Mouse (Mus musculus): ENCODE measurements around the gene Zbed6. TPM values are rescaled to one million over a fixed set of nuclear protein-coding genes. Genes with fewer than 3 reads are reported as not detected.

Gene Zbed6
- total RNA-seq, 1 experiment from 2014 or later = 22.3 TPM

DNA sequence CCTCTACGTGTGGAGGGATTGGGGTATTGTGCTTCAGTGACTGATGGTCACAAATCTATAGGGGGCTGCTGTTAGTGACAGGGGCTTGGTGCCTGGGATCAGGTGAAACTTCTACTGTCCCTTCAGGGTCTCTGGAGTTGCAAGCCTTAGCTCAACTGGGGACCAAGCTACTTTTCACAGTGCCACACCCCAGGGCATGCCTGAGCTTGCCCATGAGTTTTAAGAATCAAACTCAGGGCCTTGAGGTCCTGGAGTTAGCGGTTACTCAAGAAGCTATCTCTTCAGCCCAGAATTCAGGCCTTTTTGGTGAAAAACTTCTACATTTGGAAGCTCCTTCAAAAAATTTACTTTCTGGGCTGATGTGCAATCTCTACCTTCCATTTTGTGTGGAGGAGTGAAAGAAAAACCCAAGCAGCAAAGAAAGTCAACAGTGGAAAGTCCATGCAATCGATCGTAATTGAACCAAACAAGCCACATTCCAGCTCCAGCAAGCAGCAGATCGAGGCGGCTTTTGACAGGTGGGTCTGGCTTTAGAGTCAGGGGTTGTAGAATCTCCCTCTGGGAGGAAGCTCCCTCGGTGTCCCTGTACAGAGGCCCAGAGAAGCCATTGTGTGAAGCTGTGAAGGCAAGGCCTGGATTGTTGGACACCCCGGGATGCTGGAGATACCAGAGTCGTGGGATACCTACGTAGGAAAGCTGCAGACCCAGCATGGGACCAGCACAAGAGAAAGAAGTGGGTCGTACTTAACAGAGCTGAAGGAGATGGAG lies 3.7 kb upstream of the Zbed6 start:
- no peak for ATAC-seq (replicated peaks; ENCODE audit: low read depth, poor library complexity, severe bottlenecking)

DNA sequence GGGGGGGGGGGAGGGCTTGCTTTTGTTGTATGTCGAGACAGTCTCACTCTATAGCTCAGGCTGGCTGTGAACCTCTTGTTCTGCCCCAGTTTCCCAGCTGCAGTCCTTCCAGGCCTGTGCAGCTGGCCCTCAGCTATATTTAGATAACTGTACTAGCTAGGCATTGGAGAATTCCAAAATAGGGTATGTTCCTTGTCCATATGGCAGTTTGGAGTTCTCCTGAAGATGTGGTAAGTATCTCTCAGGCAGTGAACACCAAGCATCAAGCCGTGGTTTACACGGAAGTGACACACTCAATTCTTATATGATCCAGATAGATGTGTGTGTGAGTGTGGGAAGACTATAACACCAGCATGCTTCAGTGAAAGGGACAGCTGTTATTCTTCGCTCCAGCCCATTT lies 2.7 kb upstream of the Zbed6 start:
- no peak for ATAC-seq (replicated peaks; ENCODE audit: low read depth, poor library complexity, severe bottlenecking)

DNA sequence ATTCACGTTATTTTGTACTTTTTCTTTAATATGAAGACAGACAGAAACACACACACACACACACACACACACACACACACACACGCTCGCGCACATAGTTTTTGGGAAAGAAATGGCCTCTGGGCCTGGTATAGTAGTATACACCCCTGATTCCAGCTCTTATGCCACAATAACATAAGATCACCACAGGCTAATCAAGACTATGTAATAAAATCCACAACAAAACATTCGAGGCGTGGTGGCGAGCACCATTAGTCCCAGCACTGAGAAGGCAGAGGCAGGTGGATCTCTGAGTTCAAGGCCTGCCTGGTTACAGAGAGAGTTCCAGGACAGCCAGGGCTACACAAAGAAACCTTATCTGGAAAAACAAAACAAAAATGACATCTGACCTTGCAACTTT lies 2.3 kb upstream of the Zbed6 start:
- no peak for ATAC-seq (replicated peaks; ENCODE audit: low read depth, poor library complexity, severe bottlenecking)

DNA sequence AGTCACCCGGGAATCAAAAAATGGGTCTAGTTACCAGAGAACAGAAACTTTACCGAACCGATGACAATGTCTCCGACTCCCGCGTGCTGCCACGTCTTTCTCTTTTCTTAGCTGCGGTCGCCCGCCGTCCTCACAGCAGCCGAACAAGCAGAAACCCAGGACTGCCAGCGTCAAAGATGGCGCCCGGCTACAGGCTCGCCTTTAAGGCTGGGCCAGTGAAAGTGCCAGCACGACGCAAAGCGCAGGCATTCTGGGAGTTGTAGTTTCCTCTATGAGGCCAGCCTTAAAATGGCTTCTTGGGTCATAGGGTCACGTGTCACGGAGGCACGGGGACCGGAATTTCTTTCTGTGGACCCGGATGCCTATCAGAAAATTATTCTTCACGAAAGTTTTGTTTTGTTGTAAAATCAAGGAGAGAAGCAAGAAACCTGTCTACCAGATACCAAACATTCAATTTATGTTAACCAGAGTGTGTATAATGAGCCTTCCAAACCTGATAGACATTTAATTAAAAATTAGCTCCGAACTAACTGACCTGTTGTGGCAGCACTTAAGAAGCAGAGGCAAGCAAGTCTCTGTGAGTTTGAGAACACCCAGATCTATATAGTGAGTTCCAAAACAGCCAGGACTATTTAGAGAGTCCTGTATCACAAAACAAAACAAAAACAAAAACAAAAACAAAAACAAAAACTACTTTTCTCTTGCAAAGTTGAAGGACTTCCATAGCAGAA lies 683 bp upstream of the Zbed6 start, which contains the start of gene Gm38394:
Gene Gm38394 (minus strand): TSS at position 116 of the 731 bp plus-strand sequence.
- ATAC-seq (replicated peaks; ENCODE audit: low read depth, poor library complexity, severe bottlenecking) = peak; percentile 99

DNA sequence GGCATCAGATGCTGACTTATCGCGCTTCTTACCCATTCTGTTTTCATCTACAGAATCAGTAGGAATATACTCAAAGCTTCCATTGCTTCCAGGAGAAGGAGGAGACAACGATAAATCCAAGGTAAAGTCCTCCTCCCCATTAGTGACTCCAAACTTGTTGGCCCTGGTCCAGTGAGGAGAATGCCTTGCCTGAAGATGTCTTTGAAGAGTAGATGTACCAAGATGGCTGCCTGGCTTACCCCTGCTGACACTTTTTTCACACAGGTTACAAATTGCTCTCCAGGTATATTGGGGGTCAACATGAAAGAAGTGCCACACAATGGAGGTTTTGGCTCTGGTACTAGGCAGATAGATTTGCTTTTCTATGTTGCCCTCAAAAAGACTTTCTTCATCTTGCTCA lies 1.8 kb downstream of the Zbed6 start:
- ATAC-seq (replicated peaks; ENCODE audit: low read depth, poor library complexity, severe bottlenecking) = no peak

DNA sequence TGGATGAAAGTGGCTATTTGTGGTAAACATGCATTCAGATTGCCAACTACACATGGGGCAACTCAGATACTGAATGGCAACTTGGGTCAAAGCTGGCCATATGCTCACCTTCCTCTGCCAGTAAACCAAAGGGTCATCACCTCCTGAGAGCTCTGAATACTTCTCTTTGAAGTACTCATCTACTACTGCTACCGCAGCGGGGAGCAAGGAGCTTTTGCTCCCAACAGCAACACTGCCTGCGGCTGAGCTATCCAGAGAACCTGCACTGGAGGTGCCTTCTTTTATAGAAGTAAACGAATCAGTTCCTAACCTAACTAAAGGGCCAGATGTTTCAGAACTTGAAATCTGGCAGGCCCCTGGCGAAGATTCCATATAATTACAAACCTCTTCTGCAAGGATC lies 3.9 kb downstream of the Zbed6 start:
- no peak for ATAC-seq (replicated peaks; ENCODE audit: low read depth, poor library complexity, severe bottlenecking)

DNA sequence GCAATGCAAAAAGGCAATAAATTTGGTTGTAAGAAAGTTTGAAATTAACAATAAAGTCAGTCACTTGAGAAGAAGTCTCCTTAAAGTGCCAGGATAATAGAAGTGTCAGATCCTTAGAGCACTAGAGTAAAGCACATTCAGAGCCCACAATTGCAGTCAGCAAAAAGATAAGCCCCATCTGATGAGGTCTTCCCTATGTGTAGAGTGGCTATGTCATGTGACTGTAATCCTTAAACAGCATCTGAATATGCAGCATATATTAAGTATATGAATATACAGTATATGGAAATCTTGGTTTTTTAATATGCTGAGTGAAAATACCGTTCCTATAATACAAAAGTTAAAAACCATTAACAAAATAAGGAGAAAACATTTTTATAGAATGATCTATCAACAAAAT lies 7.7 kb downstream of the Zbed6 start:
- ATAC-seq (replicated peaks; ENCODE audit: low read depth, poor library complexity, severe bottlenecking) = no peak

DNA sequence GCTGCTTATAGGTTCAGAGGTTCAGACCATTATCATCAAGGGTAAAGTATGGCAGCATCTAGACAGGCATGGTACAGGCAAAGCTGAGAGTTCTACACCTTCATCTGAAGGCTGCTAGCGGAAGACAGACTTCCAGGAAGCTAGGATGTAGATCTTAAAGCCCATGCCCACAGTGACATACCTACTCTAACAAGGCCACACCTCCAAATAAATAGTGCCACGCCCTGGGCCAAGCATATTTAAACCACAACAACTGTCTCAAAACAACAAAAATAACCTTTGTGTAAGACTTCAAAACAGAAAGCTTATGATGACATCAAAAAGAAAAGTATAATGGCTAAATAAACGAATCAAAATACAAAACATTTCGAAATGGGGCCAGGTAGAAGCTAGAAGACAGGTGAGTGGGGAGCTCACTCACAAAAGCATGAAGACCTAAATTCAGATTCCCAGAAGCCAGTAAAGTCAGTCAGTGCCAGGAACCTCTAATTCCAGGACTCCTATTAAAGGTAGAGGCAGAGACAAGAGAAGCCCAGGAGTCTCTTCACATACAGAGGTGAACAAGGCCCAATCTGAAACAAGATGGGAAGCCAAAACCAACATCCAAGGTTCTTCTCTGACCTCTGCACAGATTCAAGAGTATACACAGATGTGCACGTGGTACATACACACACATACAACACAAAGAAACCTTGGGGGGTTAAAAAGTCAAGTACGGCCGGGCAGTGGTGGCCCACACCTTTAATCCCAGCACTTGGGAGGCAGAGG lies 10.2 kb downstream of the Zbed6 start:
- ATAC-seq (replicated peaks; ENCODE audit: low read depth, poor library complexity, severe bottlenecking) = no peak

DNA sequence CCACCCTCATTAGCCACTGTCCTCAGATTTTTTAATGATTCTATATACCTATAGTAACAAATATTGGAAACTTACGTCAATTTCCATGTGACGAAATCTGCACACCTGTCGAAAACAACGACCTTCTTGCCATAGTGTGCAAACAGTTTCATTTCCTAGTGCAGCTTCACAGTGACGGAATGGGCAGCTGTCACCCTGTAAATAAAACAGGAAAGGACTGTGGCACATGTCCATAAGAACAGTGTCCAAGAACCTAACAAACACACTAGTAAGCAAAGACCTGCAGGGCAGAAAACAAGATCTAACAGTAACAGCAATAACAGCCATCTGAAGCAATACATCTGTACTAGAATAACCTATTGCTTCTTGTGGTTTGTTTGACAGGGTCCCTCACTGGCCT lies 15.0 kb downstream of the Zbed6 start:
- ATAC-seq (replicated peaks; ENCODE audit: low read depth, poor library complexity, severe bottlenecking) = no peak

DNA sequence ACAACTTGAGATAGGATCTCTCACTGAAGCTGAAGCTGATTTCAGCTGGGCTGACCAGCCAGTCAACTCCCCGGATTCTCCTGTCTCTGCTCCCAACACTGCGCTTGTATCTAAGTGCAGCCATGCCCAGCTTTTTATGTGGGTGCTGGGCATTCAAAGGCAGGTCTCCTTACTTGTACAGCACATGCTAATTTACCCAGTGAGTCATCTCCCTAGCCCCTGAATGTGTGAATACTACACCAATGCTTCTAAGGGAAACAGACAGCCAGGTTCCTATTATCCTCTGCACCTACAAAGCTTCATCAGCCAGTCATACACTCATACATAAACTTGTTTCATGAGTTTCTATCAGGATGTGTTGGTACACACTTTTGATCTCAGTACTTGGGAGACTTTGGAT lies 19.5 kb downstream of the Zbed6 start:
- no peak for ATAC-seq (replicated peaks; ENCODE audit: low read depth, poor library complexity, severe bottlenecking)

DNA sequence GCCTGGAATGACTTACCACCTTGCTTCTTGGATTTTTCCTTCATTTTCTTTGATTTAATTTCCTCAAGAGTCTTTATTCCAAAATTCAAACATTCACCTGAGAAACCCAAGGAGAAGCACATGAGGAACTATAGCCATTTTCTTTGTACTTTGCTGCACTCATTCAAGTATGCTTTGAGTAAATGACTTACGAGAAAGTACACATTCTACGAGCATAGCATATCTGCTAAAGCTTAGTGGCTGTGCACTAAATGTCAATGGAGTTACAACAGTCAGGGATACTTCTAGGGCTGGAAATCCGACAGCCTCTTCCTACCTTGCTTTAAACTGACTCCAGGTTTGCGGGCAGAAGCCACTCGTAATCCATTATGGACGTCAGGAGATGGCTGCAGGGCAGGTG lies 22.2 kb downstream of the Zbed6 start:
- no peak for ATAC-seq (replicated peaks; ENCODE audit: low read depth, poor library complexity, severe bottlenecking)

DNA sequence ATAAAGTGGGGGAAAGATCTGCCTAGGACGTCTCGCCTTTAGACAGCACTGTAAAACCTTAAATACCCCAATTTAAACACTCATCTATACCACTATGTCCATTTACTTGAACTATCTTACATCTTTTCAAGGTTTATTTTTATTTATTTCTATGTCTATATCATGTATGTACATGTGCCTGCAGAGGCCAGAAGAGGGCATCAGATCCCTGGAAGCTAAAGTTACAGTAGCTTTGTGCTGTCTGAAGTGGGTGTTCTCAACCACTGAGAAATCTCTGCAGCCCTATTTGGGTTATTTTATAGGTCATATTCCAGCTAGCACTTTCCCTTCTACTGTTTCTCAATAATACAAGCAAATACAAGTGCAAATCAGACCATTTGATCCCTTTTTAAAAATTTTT lies 28.5 kb downstream of the Zbed6 start:
- ATAC-seq (replicated peaks; ENCODE audit: low read depth, poor library complexity, severe bottlenecking) = no peak

DNA sequence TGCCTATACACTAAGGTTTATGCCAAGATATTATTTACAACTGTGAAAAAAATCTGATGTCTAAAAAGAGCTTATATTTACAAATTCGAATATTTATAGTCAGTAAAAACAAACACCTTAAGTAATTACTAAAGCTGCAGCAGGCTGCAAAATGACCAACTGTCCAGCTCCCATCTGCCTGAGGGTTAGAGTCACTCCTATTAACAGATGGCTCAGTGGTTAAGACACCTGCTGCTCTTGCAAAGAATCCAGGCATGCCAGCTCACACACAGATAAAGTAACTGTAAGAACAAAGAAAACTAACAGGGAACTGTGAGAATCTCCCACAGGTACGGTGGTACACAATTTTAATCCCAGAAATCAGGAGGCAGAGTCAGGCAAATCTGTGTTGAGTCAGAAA lies 35.6 kb downstream of the Zbed6 start:
- no peak for ATAC-seq (replicated peaks; ENCODE audit: low read depth, poor library complexity, severe bottlenecking)

DNA sequence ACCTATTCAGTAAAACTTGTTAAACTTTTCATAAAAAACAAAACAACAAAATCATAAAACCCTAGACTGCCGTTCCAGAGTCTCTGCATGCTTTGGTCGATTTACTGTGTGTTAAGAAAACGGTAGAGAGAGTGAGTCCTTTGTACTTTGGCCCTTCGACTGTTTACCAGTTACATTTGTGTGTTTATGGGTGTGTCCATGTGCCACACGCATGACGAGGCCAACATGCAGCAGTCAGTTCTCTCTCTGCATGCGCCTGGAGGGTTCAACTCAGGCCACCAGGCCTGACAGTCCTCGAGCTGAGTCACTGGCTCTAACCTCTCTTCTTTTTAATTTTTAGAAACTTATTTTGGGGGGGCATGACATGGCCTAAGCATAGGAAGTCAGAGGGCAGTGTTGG lies 42.4 kb downstream of the Zbed6 start:
- ATAC-seq (replicated peaks; ENCODE audit: low read depth, poor library complexity, severe bottlenecking) = no peak

DNA sequence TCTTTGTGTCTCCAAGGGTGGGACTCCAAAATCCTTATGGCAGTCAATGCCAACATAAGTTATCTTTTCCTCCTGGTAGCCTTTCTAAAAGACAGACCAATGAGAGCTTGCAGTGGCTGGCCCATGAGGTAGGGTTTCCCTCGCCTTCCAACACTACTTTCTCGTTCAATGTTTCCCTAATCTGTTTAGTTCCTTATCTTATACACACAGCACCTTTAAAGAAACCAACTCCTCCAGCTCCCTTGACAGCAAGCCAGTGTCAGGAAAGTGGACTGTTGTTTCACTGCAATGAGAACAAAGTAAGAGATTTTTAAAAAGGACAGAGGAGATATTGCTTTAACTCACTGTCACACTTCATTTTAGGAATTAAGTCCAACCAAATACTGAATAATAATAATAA lies 42.8 kb downstream of the Zbed6 start:
- ATAC-seq (replicated peaks; ENCODE audit: low read depth, poor library complexity, severe bottlenecking) = no peak

DNA sequence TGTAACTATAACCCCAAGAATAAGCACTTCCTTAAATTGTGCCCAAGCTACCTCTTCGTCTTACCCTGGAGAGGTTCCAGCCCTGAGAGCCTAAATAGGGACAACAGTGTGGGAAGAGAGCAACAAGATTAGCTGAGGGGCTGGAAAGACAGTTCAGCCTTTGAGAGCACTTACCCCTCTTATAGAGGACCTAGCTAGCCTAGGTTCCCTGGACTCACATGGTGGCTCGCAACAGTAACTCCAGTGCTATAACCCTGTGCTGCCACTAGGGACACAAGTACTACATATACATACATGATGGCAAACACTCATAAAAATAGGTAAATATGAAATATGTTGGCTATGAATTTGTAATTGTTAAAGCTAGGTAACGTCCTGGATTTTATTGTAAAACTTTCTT lies 46.9 kb downstream of the Zbed6 start:
- ATAC-seq (replicated peaks; ENCODE audit: low read depth, poor library complexity, severe bottlenecking) = no peak; the same call in 1 of the 2 replicates

DNA sequence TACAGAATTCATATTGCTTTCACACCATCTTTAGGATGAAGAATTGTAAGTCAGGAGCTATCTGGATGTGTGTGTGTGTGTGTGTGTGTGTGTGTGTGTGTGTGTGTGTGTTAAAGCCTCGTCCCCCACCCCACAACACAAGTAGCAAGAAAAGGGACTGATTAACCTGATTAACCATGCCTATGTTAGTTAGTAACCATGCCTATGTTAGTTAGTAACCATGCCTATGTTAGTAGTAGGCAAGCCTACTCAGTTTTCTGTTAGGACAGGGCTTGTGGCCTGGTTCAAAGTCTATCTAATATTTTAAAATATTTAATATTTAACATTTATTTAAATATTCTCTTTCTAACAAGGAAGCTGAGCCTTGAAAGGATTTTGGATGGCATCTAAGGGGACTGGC lies 49.2 kb downstream of the Zbed6 start:
- ATAC-seq (replicated peaks; ENCODE audit: low read depth, poor library complexity, severe bottlenecking) = no peak

DNA sequence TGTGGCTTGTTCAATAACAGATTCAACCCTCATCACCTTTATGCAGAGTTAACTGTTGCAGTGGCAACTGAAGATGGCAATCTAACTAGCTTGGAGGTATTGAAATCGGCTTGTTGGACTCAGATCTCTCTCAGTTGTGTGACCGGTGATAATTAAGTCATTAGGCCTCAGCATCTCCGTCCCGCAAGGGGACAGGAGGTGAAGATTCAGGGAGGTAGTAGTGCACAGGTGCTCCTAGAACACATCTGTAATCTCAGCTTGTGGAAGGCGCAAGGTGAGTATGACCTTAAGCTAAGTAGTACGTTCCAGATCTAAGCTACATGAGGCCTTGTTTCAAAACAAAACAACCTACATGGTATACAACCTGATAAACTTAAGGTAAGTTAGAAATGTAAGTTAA lies 50.1 kb downstream of the Zbed6 start:
- no peak for ATAC-seq (replicated peaks; ENCODE audit: low read depth, poor library complexity, severe bottlenecking)

DNA sequence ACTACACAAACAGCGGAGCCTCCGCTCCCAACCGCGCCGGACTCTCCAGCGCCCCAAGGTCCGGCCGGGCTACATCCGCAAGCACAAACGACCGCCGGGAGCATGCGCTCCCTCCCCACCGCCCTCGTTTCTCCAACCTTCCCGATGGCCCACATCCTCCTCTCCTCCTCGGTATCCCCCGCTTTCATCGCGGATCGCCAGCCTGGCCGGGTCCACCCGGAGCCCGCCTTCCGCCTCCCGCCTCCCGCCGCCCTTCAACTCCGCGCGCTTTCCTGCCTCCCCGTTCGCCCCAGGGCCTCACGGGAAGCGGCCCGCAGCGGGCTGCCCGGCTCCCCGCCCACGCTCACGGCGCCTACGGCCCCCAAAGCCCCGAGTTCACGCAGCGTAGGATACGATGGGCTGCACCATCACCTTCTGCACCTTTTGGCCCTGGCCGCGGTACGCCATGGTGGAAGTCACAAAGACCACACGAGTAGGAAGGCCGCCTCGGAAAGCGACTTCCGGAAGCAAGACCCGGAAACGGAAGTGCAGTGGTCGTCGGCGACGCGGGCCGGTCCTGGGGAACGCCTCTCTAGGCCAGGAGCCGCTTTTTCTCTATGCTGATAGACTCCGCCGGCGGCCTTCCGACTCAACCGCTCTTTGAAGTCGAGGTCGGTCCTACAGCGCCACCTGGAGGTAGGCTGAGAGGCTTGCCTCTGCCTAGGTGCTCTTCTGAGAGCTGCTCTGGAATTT lies 50.7 kb downstream of the Zbed6 start, which contains the start of gene Snrpe:
Gene Snrpe (minus strand): TSS at position 521 of the 732 bp plus-strand sequence.
- ATAC-seq (replicated peaks; ENCODE audit: low read depth, poor library complexity, severe bottlenecking) = peak; percentile 99
